Mouse (Mus musculus) hindlimb bud, embryonic 11.5 days (tissue): ENCODE measurements around the gene Setd3.

ENCODE experiments used
- DNase-seq: peaks from one replicate; pipeline ENCODE4 v3.0.0-alpha.2; 2012; ENCODE audit warnings: low read depth, low spot score; ENCODE audit errors: extremely low spot score

The Setd3 gene

DNA sequence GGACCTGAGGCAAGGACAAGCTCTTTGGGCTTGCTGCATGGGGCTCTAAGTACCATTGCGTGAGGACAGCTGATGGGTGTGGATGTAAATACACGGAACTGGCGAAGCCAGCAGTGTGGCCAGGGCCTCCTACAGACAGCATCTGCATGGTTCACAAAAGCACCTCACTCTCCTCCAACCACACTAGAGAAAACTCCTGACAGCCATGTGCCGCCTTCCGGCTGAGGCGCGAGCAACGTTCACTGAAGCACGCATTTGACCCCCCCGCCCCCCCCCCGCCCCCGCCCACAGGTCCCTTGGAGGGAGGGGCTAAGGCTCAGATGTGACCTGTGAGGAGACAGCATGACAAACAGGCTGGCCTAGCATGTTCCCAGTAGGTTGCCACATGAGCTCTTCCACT lies 25.9 kb upstream of the Setd3 start:
- DNase-seq = no peak

DNA sequence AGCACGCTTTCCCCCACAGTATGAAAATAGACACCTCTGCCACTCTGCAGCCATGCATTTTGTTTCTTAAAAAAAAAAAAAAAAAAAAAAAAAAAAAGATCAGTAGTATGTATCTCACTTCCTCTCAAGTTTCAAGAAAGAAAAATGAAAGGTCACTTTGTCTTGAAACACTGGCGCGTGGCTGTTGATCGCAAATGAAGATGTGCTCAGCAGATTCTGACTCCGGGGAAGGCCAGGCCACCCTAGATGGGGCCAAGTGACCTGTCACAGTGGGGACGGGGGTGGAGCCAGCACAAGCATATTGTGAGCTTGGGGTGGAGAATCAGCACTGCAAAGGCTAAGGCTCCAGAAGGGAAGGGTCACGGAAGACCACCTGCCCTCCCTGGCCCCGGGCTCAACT lies 24.8 kb upstream of the Setd3 start:
- DNase-seq = no peak

DNA sequence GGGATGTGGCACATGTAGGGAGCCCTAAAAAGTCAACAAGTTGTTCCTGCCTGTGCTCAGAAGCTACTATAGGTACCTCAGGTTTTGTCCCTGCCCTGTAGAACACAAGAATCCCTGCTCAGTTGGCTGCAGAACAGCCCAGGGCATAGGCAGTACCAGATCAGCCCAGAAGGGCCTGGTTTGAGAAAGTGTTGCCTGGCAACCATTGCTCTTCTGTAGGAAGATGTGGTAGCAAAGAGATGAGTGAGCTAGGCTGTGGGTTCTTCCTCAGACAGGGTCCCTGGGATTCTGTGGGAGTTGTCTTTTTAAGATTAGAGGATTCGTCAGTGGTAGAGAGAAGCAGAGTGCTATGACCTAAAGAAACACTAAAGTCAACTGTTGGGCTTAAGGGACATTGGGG lies 21.0 kb upstream of the Setd3 start:
- DNase-seq = no peak

DNA sequence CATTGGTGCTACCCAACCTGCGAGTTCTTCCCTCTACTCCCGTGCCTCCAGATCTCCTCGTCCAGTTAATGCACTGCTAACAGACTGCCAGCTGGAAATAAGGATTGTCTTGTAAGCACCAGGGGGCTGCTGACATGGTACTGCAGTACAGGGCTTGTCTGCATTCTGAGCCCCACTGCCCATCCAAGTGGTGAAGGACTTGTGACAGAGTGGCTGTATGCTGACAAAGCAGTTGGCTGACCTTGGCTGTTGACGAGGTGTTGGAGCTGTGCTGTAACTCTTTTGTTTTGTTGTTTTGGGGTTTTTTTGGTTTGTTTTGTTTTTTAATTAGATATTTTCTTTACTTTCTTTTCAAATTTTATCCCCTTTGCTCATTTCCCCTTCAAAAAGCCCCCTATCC lies 19.3 kb upstream of the Setd3 start:
- no peak for DNase-seq

DNA sequence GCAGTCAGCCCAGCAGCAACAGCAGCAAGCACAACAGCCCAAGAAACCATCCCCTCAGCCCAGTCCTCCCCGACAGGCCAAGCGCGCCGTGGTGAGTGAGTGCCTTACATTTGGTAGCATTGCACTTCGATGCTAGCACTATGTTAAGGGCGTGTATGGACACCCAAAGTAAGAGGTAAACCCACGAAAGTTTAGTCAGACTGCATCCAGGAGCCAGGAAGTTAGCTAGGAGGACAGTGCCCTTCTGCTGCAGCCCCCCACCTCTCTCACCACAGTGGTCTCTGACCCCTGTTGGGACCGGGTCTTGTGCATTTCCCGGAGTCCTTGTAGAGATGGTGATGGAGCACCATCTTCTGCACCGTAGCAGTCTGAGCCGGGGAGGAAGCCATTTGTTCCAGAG lies 16.6 kb upstream of the Setd3 start:
- no peak for DNase-seq

DNA sequence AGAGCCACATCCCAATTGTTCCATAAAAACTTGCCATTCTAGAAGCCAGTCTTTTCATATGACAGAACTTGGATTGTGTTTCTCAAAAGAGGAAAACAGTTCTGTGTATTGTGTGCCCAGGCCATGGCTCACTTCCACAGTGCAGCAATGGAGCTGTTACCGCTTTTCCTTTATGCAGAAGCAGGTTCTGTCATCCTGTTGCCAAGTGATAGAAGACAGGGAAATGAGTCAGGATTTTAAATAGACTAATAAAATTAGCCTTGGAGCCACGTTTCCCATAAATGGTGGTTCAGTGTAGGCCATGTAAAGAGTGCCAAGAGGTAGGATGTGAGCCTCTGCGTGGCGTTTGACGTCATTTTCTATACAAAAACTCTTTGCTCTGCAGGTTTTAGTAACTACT lies 14.8 kb upstream of the Setd3 start:
- DNase-seq = no peak

DNA sequence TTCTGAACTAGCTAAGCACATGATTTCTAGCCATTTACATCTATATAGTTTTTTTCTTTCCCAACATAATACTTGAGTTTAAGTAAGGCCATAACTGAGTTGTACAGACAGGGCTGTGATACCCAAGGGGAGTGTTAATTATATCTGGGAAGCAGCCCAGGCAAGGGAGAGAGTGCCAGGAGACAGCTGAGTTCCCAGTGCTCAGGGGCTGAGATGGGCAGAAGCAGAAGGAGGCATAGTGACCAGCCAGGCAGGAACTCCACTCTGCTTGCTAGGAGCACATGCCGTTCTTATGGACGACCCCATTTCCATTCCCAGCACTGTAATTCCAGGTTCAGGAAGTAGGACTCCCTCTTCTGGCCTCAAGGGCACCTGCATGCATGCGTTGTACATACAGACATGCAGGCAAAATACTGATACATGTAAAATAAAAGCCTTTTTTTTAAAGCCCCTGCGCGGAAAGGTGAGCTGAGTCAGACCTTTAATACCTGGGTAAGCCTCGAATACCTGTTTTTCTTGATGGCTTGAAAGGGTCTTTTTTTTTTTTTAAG lies 8.5 kb upstream of the Setd3 start:
- DNase-seq = no peak

DNA sequence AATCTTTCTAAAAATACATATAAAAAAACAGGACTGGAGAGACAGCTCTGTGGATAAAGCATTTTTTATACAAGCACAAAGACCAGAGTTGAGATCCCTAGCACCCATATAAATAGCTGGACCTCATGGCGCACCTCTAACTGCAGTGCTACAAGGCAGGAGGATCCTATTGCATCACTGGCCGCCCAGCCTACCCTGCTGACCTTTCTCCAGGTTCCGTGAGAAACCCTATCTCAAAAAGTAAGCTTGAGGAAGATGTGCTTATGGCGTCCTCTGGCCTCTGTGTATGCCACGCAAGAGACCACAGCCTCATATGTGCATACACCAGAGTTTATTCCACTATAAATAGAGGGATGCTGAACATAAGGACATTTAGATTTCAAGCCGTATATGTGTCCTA lies 2.6 kb upstream of the Setd3 start:
- DNase-seq = no peak

DNA sequence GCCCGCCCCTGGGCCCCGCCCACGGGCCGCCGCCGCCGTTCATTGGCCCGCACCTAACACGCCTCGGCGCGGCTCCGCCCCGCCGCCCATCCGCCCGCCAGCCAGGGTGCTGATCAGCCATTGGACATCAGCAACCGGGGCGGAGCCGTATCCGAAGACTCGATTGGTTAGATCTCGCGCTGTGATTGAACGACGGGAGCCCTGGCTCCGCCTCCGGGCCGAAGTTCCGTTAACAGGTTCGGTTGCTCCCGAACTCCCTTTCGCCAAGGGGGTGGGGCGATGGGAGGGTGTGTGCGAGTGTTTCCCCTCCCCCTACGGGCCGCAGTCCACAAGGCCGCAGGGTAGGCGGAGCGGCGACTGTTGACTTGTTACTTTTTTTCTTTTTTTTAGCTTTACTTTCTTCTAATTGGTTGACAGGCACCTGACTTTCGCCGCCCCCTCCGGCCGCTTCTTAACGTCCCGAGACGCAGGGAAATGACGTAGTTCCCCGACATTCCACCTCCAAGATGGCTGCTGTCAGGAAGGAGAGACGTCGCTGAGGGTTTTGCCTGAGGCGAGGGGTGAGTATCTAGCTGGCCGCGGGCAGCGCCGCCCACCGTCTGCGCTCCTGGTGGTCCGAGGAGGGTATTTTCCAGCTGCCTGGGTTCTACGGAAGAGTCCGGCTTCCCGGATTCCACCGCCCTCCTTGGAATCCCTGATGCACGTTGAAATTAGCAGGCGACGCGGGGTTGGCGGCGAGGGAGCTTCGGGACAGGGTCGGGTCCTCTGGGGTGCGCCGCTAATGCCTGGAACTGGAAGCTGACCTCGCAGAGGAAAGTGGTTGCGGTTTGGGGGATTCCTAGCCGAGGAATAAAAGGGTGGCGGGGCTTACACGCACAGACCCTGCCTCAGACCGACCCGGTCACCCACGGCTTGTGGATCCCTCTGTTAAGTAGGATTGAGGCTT lies 480 bp upstream of the Setd3 start, which contains the start of gene Ccnk:
Gene Ccnk, plus strand, starts transcription at position 259 of the 946 bp plus-strand sequence.
- DNase-seq = peak; percentile 92

DNA sequence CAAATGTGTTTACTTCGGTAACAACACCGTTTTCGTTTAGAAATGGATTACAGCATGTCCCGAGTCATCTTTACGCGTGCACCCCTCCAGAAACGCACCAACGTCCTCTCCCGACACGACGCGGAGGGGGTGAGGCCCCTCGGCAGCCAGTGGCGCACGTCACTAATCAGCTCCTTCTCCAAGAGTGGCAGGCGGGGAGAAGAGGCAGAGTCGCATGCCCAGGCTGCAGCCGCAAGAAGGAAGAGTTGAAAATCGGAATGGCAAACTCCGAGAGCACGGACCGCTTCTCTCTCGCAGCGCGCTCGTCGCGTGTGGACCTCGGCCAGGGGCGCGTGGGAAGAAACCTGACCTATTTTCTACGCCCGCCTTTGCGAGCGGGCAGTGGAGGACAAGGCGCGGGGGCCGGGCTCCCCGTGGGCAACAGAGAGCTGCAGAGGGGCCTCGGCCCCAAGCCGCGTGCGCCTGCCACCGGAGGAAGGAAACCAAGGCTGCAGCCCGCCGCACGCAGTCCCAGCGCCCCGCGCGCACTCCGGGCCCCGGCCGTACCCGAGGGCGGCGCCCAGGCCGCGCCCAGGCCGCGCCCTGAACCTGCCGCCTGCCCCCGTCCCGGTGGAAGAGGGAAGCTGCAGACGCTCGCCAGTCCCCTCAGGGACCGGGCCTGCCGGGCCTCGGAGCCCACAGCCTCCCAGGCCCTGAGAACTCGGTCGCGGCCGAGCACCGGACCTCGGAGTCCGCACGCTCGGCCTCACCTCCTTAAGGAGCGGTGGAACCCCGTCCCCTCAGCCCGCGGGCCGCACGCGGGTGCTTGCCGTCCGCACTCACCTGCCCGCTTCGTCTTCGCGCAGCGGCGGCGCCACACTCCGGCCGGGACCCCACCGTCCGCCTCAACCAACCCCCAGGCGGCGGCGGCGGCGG lies 526 bp downstream of the Setd3 start:
- DNase-seq = no peak

DNA sequence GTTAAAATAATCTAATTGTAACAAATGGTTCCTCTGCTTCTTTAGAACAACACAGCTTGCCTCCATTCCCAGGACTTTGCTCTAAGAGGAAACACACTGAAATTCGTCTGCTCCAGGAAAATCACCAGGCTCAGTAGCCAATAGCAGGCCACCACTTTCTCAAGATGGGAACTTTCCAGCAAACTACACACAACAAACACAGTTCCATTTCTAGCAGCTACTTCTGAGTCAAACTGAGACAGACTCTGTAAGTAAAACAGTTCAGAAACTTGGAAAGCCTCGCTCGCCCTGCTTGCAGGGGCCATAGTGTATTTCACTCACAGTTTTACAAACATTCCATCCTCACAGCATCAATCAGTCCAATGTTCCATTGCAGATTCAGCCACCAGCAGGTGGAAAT lies 2.7 kb downstream of the Setd3 start:
- DNase-seq = no peak

DNA sequence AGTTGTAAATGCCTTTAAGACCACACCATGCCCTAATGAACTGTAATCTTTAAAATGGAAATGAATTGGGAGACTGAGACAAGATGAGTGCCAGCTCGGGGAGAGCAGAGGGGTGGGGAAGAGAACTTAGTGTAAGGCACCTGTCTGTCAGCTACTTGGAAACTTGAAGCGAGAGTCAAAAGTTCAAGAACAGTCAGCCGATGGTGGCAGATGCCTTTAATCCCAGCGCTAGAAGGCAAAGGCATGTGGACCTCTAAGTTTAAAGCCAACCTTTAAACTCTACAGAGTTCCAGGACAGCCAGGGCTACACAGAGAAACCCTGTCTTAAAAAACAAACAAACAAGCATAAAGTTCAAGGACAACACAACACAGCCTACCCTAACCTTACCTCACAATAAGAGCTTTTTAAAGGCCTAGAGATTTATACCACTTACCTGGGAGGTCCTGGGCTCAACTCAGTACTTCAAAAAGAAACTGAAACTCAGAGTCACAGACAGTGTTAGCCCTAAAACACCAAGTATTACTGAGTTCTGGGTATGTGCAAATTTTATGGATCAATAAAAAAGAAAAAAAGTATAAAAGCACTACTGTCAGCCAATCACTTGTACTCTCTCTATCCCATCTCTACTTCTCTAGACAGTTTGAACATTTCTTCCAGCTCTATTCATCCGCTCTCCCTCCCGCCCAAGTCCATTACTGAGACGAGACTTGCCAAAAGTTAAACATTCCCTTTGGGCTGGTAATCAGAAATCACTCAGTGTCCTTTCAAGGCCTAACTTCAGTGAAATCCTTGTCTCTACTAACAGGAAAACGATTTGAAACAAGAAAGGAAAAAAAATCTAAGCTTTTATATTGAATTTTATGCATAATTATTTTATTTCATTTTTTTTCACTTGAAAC lies 4.3 kb downstream of the Setd3 start:
- DNase-seq = no peak

DNA sequence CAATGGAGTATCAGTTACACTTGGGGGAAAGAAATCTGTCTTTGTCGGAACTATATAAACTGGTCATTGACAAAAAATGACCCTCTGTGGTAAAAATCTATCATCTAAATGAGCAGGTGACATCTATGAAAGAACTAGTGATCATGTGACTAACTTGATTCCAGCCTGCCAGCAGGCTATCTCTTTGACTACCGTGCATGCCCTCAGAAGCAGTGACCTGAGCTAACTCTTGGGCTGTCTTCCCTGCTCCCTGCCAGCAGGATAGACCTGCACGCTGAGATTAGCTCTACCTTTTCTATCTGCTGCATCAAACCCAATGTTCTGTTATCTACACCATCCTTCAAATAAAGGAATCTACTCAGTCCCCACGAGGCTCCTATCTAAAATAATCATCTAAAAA lies 6.5 kb downstream of the Setd3 start:
- no peak for DNase-seq

DNA sequence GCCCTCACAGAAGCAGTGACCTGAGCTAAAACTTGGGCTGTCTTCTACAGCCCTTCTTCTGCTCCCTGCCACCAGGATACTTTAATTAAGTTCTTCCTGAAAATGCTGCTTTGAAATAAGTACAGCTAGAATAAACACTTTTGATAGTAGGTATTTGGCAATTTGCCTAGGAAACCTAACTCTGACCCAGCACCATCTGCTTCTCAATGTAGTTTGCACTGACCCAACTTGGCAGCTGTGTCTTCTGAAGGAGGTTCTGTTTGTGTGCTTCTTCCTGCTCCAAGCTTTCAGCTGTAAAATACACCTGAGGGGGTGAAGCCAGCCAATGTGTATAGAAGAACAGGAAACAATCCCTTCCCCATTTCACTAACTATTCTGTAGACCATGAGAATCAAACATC lies 7.8 kb downstream of the Setd3 start:
- DNase-seq = no peak

DNA sequence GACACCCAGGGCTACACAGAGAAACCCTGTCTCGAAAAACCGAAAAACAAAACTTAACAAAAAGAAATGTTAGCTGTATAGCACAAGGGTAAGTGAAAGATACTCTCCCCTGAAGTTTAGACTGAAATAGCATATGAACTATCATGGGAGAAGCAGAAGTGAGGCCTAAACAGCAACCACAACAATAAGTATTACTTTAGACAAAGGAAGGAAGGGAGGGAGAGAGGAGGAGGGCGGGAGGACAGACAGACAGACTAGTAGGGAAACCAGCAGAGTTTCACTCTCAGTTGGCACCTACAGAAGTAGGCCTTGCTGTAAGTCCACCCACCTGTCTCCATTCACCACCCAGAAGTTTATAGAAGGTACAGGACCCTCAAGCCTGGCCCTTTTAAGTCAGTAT lies 8.6 kb downstream of the Setd3 start:
- no peak for DNase-seq

DNA sequence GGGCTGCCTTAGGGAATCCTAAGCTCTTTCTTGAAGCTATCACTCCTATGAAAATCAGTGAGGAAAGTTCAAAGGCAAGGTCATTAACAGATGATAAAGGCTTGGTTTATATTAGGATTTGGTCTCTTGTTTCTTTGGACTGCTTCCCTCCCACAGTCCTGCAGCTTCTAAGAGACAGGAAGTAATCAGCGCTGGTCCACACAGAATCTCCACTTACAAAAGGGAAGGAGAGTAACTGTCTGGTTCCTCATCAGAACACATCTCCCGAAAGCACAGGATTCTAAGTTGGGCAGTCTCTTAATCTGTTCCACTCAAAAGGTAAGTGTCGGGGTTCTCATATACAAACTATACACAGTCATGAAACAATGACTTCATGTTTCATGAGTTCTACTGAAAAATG lies 10.2 kb downstream of the Setd3 start:
- no peak for DNase-seq

DNA sequence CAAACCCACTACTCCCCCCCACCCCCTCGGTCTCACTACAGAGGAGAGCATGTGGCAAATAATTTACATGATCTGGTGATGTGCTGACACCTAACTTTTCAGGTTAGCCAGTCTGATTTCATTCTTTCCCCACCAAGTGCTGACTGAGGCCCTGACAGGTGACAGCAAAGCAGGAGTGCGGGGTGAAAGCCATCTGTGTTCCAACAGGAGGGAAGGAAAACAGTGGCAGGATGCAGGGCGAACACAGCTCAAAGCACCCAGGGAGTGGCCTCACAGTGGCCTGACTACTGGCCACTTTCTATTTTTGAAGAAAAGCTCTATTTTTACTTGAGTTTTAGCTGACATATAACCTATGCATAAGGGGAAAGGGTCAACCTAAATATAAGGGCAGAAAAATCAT lies 15.4 kb downstream of the Setd3 start:
- DNase-seq = no peak

DNA sequence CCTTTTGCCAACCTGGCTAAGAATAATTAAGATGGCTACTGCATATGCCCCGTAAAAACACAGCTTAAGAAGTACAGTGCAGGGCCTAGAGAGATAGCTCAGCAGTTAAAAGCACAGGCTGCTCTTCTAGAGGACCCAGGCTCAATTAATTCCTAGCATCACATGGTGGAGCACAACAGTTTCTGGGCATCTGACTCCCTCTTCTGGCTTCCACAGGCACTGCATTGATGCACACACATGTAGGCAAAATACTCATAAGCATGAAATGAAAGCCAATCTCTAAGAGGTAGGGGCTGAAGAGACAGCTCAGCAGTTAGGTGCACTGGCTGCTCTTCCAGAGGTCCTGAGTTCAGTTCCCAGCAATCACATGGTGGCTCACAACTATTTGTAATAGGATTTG lies 17.1 kb downstream of the Setd3 start:
- DNase-seq = no peak

DNA sequence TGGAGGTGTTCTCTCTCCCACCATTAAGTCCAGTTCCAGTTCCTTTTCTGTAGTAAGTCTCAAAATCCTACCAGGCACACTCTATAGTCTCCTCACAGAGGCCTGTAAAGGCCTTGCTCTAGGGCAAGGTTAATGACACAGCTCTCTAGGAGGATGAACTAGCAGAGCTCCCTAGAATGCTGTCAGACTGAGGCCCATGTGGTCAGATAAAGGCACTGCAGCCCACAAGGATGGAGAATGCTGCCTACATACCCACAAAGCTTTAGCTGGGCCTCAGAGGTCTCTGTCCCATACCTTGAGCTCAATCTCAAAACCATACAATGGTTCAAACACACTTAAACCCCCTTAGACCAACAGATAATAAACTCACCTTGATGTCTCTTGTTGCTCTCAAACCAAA lies 19.3 kb downstream of the Setd3 start:
- DNase-seq = no peak

DNA sequence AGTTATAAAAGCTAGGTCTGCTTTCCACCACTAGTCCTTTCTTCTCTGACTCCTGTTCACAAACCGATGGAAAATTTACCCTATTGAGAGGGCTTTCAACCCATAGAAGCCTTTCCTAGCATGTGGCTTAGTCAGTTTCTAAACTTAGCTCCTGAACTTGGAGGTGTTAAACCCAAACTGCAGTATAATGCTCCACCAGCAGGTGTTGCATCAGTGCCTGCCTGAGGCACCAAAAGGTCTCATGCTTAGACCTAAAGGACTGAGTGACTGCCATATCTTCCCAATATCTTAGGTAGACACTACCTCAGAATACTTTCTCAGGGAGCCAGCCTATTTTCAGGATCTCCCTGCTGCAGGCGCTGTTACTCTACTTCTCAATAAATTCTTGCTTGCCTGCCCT lies 26.4 kb downstream of the Setd3 start:
- DNase-seq = no peak

DNA sequence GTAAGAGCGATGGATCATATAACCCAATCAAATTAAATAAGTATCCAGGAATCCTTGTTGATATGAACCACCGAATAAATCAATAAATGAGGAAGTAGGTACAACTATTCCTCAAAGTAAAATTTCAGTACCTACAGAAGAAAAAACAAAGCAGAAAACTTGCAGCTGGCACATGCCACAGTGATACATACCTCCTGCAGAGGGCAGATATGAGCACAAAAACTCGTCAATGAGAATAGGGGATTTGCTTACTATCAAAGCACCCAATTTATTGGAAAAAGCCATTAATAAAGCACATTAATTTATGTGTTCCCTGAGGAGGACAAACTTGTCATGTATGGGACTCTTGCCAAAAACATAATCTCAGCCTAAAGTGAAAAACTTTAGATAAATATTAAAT lies 29.4 kb downstream of the Setd3 start:
- no peak for DNase-seq
